Mouse (Mus musculus) embryonic fibroblast, embryonic 13.5 days (primary cell): ENCODE data around the gene Rnf217.

Experiments used
- CTCF ChIP-seq: IDR thresholded peaks from 2 replicates; pipeline ENCODE4 v1.5.1; 2011; ENCODE audit warnings: mild to moderate bottlenecking, control low read depth, low read length, moderate library complexity, borderline replicate concordance; ENCODE audit not compliant: insufficient read depth
- POLR2A ChIP-seq: IDR thresholded peaks from 2 replicates; pipeline ENCODE4 v1.6.1; 2011; ENCODE audit warnings: low read depth, mild to moderate bottlenecking, control low read depth, low read length, moderate library complexity

GRCm38 (mm10) chr10:31646083-31646482 is 37.1 kb upstream of the Rnf217 start:
- TF ChIP-seq CTCF, result no peak
- TF ChIP-seq POLR2A, result no peak
